Mouse (Mus musculus): ENCODE data around the gene Scn11a. TPM values are rescaled to one million over a fixed set of nuclear protein-coding genes. Genes with fewer than 3 reads are reported as not detected.

The Scn11a gene
- polyA plus RNA-seq, 1 experiment from 2014 or later, result 0.28 TPM

- Histone ChIP-seq H3K9ac (replicated peaks) (no peak overlapping the region), H3K36me3 (no peaks in the 10 kb centered on the region), H3K4me2 (no peak overlapping the region), H3K4me1 (replicated peaks) (no peaks in the 10 kb centered on the region), H3K27me3 (0 out of 2 replicates have a peak, but pooled peaks cover 4% of the 10 kb centered on the region), H3K27ac (no peak overlapping the region), H3K4me3 (replicated peaks) (no peak overlapping the region), H3K9me3 (peaks cover 7% of the 10 kb centered on the region; the same call in 1 of the 2 replicates)
- ATAC-seq (ENCODE audit: insufficient number of reproducible peaks, insufficient read depth, low FRiP score, low TSS enrichment, low read depth), result no peak
- 90% methylated on average over 3 of the region's 3 CpGs for WGBS
Measured at GRCm38 (mm10) chr9:119743312-119743711, 81.9 kb downstream of the Scn11a start.

DNA sequence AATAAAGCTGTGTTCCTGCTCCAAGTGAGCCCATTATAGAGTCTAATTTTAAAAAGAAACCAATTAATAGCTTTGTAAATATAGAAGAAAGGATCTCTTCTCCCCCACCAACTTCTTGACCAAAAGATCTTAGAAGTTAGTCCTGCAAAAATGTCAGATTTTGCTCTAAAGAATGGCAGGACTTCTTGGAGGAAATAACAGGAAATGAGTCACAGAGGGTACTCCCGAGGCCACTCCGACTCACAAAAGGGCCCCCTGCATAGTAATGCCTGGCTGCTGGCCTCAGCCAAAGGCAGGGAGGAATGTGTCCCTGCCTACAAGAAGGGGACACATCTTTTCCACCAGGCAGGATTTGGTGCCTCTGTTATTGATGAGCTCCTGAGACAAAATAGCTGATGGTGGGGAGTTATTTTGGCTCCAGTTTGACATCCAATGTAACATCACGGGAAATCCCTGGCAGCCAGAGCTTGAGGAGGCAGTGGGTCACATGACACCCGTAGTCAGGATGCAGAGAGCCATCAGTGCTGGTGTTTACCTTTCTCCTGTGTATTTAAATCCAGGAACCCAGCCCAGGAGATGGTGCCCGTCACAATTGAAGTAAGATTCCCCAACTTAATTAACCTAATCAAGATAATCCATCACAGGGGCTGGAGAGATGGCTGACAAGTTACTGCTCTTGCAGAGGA is 84.0 kb downstream of the Scn11a start:
- no peak for ATAC-seq (ENCODE audit: insufficient number of reproducible peaks, insufficient read depth, low FRiP score, low TSS enrichment, low read depth)
- H3K4me2 ChIP-seq, result no peak overlapping the region

GRCm38 (mm10) chr9:119728412-119729097 is 96.7 kb downstream of the Scn11a start:
- Histone ChIP-seq H3K4me1 (replicated peaks) (no peaks in the 10 kb centered on the region), H3K36me3 (no peaks in the 10 kb centered on the region), H3K9me3 (no peaks in the 10 kb centered on the region), H3K27ac (no peak overlapping the region), H3K9ac (replicated peaks) (no peak overlapping the region), H3K4me2 (no peak overlapping the region), H3K4me3 (replicated peaks) (no peak overlapping the region), H3K27me3 (no peaks in the 10 kb centered on the region)
- 86% methylated on average over 11 of the region's 11 CpGs for WGBS
- no peak for ATAC-seq (ENCODE audit: insufficient number of reproducible peaks, insufficient read depth, low FRiP score, low TSS enrichment, low read depth)

More for the DNA sequence above, 84.0 kb downstream of the Scn11a start:
- Histone ChIP-seq H3K9me3 (no peaks in the 10 kb centered on the region), H3K4me1 (replicated peaks) (no peaks in the 10 kb centered on the region), H3K4me3 (replicated peaks) (no peak overlapping the region), H3K27me3 (0 out of 2 replicates have a peak, but pooled peaks cover 4% of the 10 kb centered on the region), H3K27ac (no peak overlapping the region), H3K36me3 (no peaks in the 10 kb centered on the region), H3K9ac (replicated peaks) (no peak overlapping the region)
- WGBS, result 56% methylated on average over 5 of the region's 5 CpGs

GRCm38 (mm10) chr9:119726990-119727389 is 98.3 kb downstream of the Scn11a start:
- H3K4me3 ChIP-seq (replicated peaks), result no peak overlapping the region
- no peak for ATAC-seq (ENCODE audit: insufficient number of reproducible peaks, insufficient read depth, low FRiP score, low TSS enrichment, low read depth)
- 88% methylated on average over 4 of the region's 4 CpGs for WGBS
- no peak overlapping the region for H3K27ac ChIP-seq
- H3K4me2 ChIP-seq, result no peak overlapping the region
- no peak overlapping the region for H3K9ac ChIP-seq (replicated peaks)
- no peaks in the 10 kb centered on the region for H3K36me3 ChIP-seq
- H3K4me1 ChIP-seq (replicated peaks), result no peaks in the 10 kb centered on the region
- 0 out of 2 replicates have a peak, but pooled peaks cover 4% of the 10 kb centered on the region for H3K27me3 ChIP-seq
- no peaks in the 10 kb centered on the region for H3K9me3 ChIP-seq

GRCm38 (mm10) chr9:119725293-119725862 is 99.9 kb downstream of the Scn11a start:
- H3K4me3 ChIP-seq (replicated peaks), result no peak overlapping the region
- H3K27me3 ChIP-seq, result 0 out of 2 replicates have a peak, but pooled peaks cover 4% of the 10 kb centered on the region
- 75% methylated on average over 6 of the region's 6 CpGs for WGBS
- no peaks in the 10 kb centered on the region for H3K9me3 ChIP-seq
- H3K4me2 ChIP-seq, result no peak overlapping the region
- H3K4me1 ChIP-seq (replicated peaks), result no peaks in the 10 kb centered on the region
- H3K36me3 ChIP-seq, result no peaks in the 10 kb centered on the region
- H3K9ac ChIP-seq (replicated peaks), result no peak overlapping the region
- no peak for ATAC-seq (ENCODE audit: insufficient number of reproducible peaks, insufficient read depth, low FRiP score, low TSS enrichment, low read depth)
- no peak overlapping the region for H3K27ac ChIP-seq

GRCm38 (mm10) chr9:119719222-119719621 is 106.0 kb downstream of the Scn11a start, which contains the start of gene Scn10a:
TSS of gene Scn10a (minus strand) at chr9:119719322.
- no peaks in the 10 kb centered on the region for H3K4me1 ChIP-seq (replicated peaks)
- peaks cover 4% of the 10 kb centered on the region; the same call in 1 of the 2 replicates for H3K27me3 ChIP-seq

GRCm38 (mm10) chr9:119706700-119707099 is 118.6 kb downstream of the Scn11a start:
- H3K9me3 ChIP-seq, result no peaks in the 10 kb centered on the region
- H3K27me3 ChIP-seq, result no peaks in the 10 kb centered on the region; the same call in 1 of the 2 replicates
- no peak overlapping the region for H3K4me2 ChIP-seq
- H3K9ac ChIP-seq (replicated peaks), result no peak overlapping the region
- WGBS, result 14% methylated on average over 6 of the region's 6 CpGs
- H3K4me3 ChIP-seq (replicated peaks), result no peak overlapping the region
- H3K36me3 ChIP-seq, result no peaks in the 10 kb centered on the region
- no peak for ATAC-seq (ENCODE audit: insufficient number of reproducible peaks, insufficient read depth, low FRiP score, low TSS enrichment, low read depth)
- H3K4me1 ChIP-seq (replicated peaks), result no peaks in the 10 kb centered on the region
- no peak overlapping the region for H3K27ac ChIP-seq

More at GRCm38 (mm10) chr9:119719222-119719621, 106.0 kb downstream of the Scn11a start, which contains the start of gene Scn10a:
- Histone ChIP-seq H3K27ac (no peak within 1 kb of the TSS), H3K9me3 (no peaks in the 10 kb centered on the region), H3K4me2 (no peak within 1 kb of the TSS), H3K4me3 (replicated peaks) (no peak within 1 kb of the TSS), H3K36me3 (no peaks in the 10 kb centered on the region), H3K9ac (replicated peaks) (no peak within 1 kb of the TSS)
- no peak for ATAC-seq (ENCODE audit: insufficient number of reproducible peaks, insufficient read depth, low FRiP score, low TSS enrichment, low read depth)
- 80% methylated on average over 11 of the region's 11 CpGs for WGBS

Other genes starting within 250 kb of the Scn11a start
- gene Scn5a, start 246.4 kb downstream of the Scn11a start, polyA plus RNA-seq (2016; fragmentation: Nextera tagmentation; extraction: Ambion mirVana), result 0.05 and 0.06 TPM in 2 replicates
- gene Scn10a, start 106.1 kb downstream of the Scn11a start, polyA plus RNA-seq (2016; fragmentation: Nextera tagmentation; extraction: Ambion mirVana), result 0.24 TPM in 1 of 2 replicates, not detected in the other
- 63.7 and 66.2 TPM in 2 replicates for gene Wdr48, start 69.4 kb upstream of the Scn11a start, polyA plus RNA-seq (2016; fragmentation: Nextera tagmentation; extraction: Ambion mirVana)
- 29.7 and 30.8 TPM in 2 replicates for gene Gorasp1, start 112.1 kb upstream of the Scn11a start, polyA plus RNA-seq (2016; fragmentation: Nextera tagmentation; extraction: Ambion mirVana)
- gene Ttc21a, start 112.2 kb upstream of the Scn11a start, polyA plus RNA-seq (2016; fragmentation: Nextera tagmentation; extraction: Ambion mirVana), result 0.31 and 0.44 TPM in 2 replicates
- gene Csrnp1, start 159.2 kb upstream of the Scn11a start, polyA plus RNA-seq (2016; fragmentation: Nextera tagmentation; extraction: Ambion mirVana), result 4.6 and 4.8 TPM in 2 replicates
- gene Xirp1, start 198.1 kb upstream of the Scn11a start, polyA plus RNA-seq (2016; fragmentation: Nextera tagmentation; extraction: Ambion mirVana), result 0.44 and 0.59 TPM in 2 replicates
- 5.1 and 5.9 TPM in 2 replicates for gene Cx3cr1, start 244.4 kb upstream of the Scn11a start, polyA plus RNA-seq (2016; fragmentation: Nextera tagmentation; extraction: Ambion mirVana)

Measured in limb, embryonic 12.5 days (tissue).